Mouse (Mus musculus): ENCODE data around the gene Atg2b.

DNA sequence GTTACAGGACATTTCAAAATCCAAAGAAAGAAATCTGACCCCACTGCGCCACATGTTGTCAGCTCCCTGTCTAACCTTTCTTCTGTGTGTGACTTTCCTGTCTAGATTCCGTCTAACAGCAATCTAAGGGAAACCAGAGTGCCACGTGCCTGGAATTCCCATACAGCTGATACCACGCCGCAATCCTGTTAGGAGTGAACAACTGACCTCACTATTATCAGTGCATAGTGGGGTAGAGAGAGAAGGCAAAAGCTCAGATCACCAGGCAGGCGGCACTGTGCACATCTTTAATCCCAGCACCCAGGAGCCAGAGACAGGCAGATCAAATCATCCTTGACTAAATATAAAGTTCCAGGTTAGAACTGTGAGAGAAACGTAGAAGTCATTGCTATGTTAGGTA, 29.2 kb downstream of the Atg2b start:
- TF ChIP-seq CTCF (IDR thresholded peaks at IDR 0.05; ENCODE audit: low read depth, low read length): no peak
- no peak for TF ChIP-seq POLR2A (IDR thresholded peaks at IDR 0.05; ENCODE audit: extremely low read depth, insufficient read depth, low read length)

Data from liver, adult 2 months (tissue).